Mouse (Mus musculus) erythroblast, embryonic 14.5 days (primary cell): Measurements from ENCODE around the gene Mob1b.

Experiments used
- GATA1 ChIP-seq: IDR thresholded peaks from 2 replicates; pipeline ENCODE4 v1.6.1; 2012; ENCODE audit warnings: low read length, inconsistent platforms, mixed read lengths
- TAL1 ChIP-seq: IDR thresholded peaks from 3 replicates; pipeline ENCODE4 v1.6.1; 2012; ENCODE audit warnings: low read length, inconsistent platforms, mixed read lengths

- TF ChIP-seq TAL1 (no peak), GATA1 (no peak)
Observed at GRCm38 (mm10) chr5:88806278-88806677, 85.6 kb downstream of the Mob1b start.
